In genomic region chr19:29236658-29237385, GRCm38 (mm10) we compare ENCODE assay signal across 9 mouse cellular contexts. TPM values are rescaled to one million over a fixed set of nuclear protein-coding genes. Genes with fewer than 3 reads are reported as not detected.
DNase-seq lines count a peak whose midpoint lies in the region; ATAC-seq and TF ChIP-seq lines count a peak whose summit lies in the region.
"Had no signal": no experiment of that assay in that cellular context is flagged by ENCODE, and none has a peak within 500 bp of the region (broad histone marks: within the 10 kb centered on the region; RNA-seq: fewer than 3 reads in every experiment).

No protein-coding gene starts in this region.

- H3K9me3 ChIP-seq in heart, embryonic 10.5 days, result no peaks in the 10 kb centered on the region
- H3K9me3 ChIP-seq in stomach, embryonic 16.5 days (replicated peaks; ENCODE audit: control insufficient read depth, low read length), result no peaks in the 10 kb centered on the region
- no peaks in the 10 kb centered on the region for H3K9me3 ChIP-seq in stomach, postnatal 0 days (ENCODE audit: control insufficient read depth, low read length)

- H3K9ac ChIP-seq in stomach, embryonic 16.5 days (ENCODE audit: low read length), result no peak overlapping the region
- H3K9ac ChIP-seq in stomach, postnatal 0 days (ENCODE audit: low read length), result no peak overlapping the region

- H3K36me3 ChIP-seq in heart, embryonic 10.5 days, result no peaks in the 10 kb centered on the region
- no peaks in the 10 kb centered on the region for H3K36me3 ChIP-seq in stomach, embryonic 16.5 days (ENCODE audit: control insufficient read depth, insufficient read depth, low read length)
- no peaks in the 10 kb centered on the region for H3K36me3 ChIP-seq in stomach, postnatal 0 days (ENCODE audit: control insufficient read depth, insufficient read depth, low read length)

- H3K4me1 ChIP-seq in heart, embryonic 10.5 days, result peaks cover 37% of the 10 kb centered on the region
- peaks cover 14% of the 10 kb centered on the region for H3K4me1 ChIP-seq in stomach, embryonic 16.5 days (ENCODE audit: control insufficient read depth, insufficient read depth, low read length)
- H3K4me1 ChIP-seq in stomach, postnatal 0 days (replicated peaks; ENCODE audit: control insufficient read depth, insufficient read depth), result no peaks in the 10 kb centered on the region

- intact Hi-C loops in heart, postnatal 36 days (cut with DNase I), result no loop called here
- intact Hi-C loops in left cerebral cortex, adult 2 months (cut with DNase I), result no loop called here

- no peak for TF ChIP-seq CTCF in stomach, postnatal 0 days (IDR thresholded peaks at IDR 0.05; ENCODE audit: low read depth)
- TF ChIP-seq CTCF in left cerebral cortex, adult 2 months (IDR thresholded peaks at IDR 0.05), result no peak

- TF ChIP-seq EP300 in stomach, postnatal 0 days (optimal IDR thresholded peaks at IDR 0.05), result no peak

- DNase-seq in heart, embryonic 10.5 days (ENCODE audit: low spot score), result no peak
- DNase-seq in heart, postnatal 36 days, result no peak
- no peak for DNase-seq in stomach, postnatal 0 days (ENCODE audit: low spot score)
- DNase-seq in urinary bladder, adult 18-20 months (ENCODE audit: low spot score in 2 of 2), result no peak
- DNase-seq in left cerebral cortex, adult 2 months (ENCODE audit: extremely low spot score in 1 of 2, low spot score in 2 of 2), result no peak

- H3K4me2 ChIP-seq in stomach, embryonic 16.5 days (ENCODE audit: low read depth, low read length), result 0 out of 2 replicates have a peak overlapping the region, but pooled peaks have one; percentile 4
- H3K4me2 ChIP-seq in stomach, postnatal 0 days (replicated peaks; ENCODE audit: low read depth), result no peak overlapping the region

- peak overlapping the region; percentile 29; the same call in 1 of the 2 replicates for H3K27ac ChIP-seq in heart, embryonic 10.5 days
- H3K27ac ChIP-seq in stomach, embryonic 16.5 days (ENCODE audit: low read length), result no peak overlapping the region
- H3K27ac ChIP-seq in stomach, postnatal 0 days (replicated peaks), result no peak overlapping the region
- H3K27ac ChIP-seq in left cerebral cortex, adult 2 months, result no peak overlapping the region
- H3K27ac ChIP-seq: macrophage had no signal

- 47% methylated on average over 9 of the region's 9 CpGs for WGBS in heart, embryonic 10.5 days
- WGBS in stomach, embryonic 16.5 days, result 56% methylated on average over 9 of the region's 9 CpGs
- WGBS in stomach, postnatal 0 days, result 58% methylated on average over 9 of the region's 9 CpGs

- H3K4me3 ChIP-seq in heart, embryonic 10.5 days, result no peak overlapping the region
- H3K4me3 ChIP-seq in stomach, embryonic 16.5 days (replicated peaks; ENCODE audit: low read length), result no peak overlapping the region
- no peak overlapping the region for H3K4me3 ChIP-seq in stomach, postnatal 0 days (ENCODE audit: low read depth, low read length)
- no peak overlapping the region for H3K4me3 ChIP-seq in left cerebral cortex, adult 2 months

- no peak for ATAC-seq in stomach, embryonic 16.5 days (ENCODE audit: insufficient read depth, low FRiP score)
- no peak for ATAC-seq in stomach, postnatal 0 days (ENCODE audit: low FRiP score, low TSS enrichment)
- ATAC-seq in megakaryocyte, adult 5-6 weeks (ENCODE audit: poor library complexity, severe bottlenecking), result peak; percentile 47
- ATAC-seq in granulocyte monocyte progenitor cell, adult 5-6 weeks (replicated peaks; ENCODE audit: poor library complexity, severe bottlenecking), result no peak

- H3K27me3 ChIP-seq in heart, embryonic 10.5 days (ENCODE audit: insufficient read depth, poor library complexity, severe bottlenecking), result no peaks in the 10 kb centered on the region
- no peaks in the 10 kb centered on the region for H3K27me3 ChIP-seq in stomach, embryonic 16.5 days (ENCODE audit: control insufficient read depth, insufficient read depth, low read length)
- H3K27me3 ChIP-seq in stomach, postnatal 0 days (ENCODE audit: control insufficient read depth, insufficient read depth, low read length), result no peaks in the 10 kb centered on the region

RNA-seq across cellular contexts. Expression of gene Jak2, which starts 14.8 kb away (rescaled TPM):
- 7.8 and 8.1 TPM in 2 replicates for polyA plus RNA-seq in heart, embryonic 10.5 days (2016; fragmentation: Nextera tagmentation; extraction: Ambion mirVana)
- total RNA-seq in heart, postnatal 36 days (2021), result 10 to 100 TPM; 18.7 to 22.2 TPM
- 4.4 and 5.0 TPM in 2 replicates for polyA plus RNA-seq in stomach, embryonic 16.5 days (2015; fragmentation: Nextera tagmentation; extraction: Ambion mirVana)
- polyA plus RNA-seq in stomach, postnatal 0 days (2015; fragmentation: Nextera tagmentation; extraction: Ambion mirVana), result 6.8 and 7.1 TPM in 2 replicates
- total RNA-seq in megakaryocyte, adult 5-6 weeks (2015), result 74.6 and 82.1 TPM in 2 replicates
- 80.8 and 83.2 TPM in 2 replicates for total RNA-seq in megakaryocyte, adult 5-6 weeks (2017)
- 25.3 and 27.9 TPM in 2 replicates for total RNA-seq in granulocyte monocyte progenitor cell, adult 5-6 weeks (2014; fragmentation: Nextera tagmentation)
- 32.6 and 40.6 TPM in 2 replicates for total RNA-seq in granulocyte monocyte progenitor cell, adult 5-6 weeks (2017)
- 10 to 100 TPM; 34.7 to 39.5 TPM for total RNA-seq in left cerebral cortex, adult 2 months (2021)
